Mouse (Mus musculus) urinary bladder, postnatal 4 days (tissue): ENCODE measurements around the gene Naip5.
A peak's percentile ranks its signal among the peaks of the same experiment; 100 is the strongest.
"Not testable (repeated sequence)": the region's sequence is repeated elsewhere in the genome, so short reads cannot be mapped to it uniquely, and the experiment has no call there.

ENCODE experiments used
- DNase-seq, 2 experiments: peaks; one replicate each; pipeline ENCODE4 v3.0.0; 2021 to 2022; ENCODE audit warnings: low spot score in 2 of 2

Gene Naip5

DNA sequence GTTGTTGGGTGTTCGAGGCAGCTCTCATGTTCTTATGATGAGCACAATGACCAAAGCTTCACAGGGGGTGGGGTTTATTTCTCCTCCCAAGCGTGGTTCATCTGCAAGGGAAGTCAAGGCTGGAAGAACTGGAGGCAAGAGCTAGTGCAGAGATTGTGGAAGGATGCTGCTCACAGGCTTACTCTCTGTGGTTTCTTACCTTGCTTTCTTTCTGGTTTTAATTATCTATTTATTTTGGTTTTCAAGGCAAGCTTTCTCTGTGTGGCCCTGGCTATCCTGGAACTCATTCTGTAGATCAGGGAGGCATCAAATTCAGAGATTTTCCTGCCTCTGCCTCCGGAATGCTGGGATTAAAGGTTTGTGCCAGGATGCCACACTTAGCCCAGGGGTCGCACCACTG lies at the start of gene Naip5:
Gene Naip5, minus strand, starts transcription at position 101 of the 400 bp plus-strand sequence.
- not testable (repeated sequence) for DNase-seq

- no peak for DNase-seq
Measured at GRCm38 (mm10) chr13:100284611-100285010, 38.5 kb upstream of the Naip5 start.

DNA sequence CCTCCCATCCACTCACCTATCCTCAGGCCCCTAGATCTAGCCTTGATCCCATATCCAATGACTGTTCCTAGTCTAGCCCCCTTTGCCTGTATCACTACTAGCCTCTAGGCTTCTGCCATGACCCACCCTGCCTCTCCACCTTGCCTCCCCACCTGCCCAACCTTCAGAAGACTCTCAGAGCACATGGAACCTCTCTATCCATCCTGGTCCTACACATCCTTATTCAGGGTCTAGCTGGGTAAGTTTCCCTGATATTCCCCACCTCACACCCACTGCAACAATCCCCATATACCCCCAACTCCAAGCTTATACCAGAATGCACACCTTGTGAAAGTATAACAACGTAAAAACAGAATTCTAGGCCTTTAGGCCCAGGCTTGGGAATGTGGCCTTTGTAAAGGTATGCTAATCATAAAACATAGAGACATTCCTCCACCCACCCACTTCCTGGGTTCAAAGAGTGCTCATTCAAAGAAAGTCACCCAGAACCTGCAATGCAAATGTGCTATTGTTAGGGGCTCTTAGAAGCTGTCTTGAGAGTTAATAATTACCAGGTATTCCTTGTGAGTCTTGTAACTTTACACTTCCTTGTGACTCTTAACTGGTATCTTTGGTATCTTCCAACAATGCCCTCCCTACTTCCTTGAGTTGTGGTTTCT lies 25.5 kb upstream of the Naip5 start:
- not testable (repeated sequence) for DNase-seq

DNA sequence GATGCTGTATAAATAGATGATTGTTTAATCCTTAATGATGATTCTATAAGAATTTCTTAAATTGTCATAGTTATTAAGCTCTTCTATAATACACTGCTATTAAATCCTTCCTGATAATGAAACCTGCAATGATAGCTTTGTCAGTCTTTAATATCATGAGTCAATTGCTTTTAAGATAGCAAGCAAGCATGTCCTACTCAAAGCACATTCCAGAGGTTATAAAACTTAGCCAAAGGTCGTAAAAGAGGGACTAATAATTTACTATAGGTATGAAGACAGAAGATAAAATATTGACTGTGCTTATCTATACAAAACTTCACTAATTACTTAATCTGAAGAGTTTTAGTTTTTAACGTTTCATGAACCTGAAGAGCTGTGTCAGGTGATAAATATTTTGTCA lies 10.9 kb upstream of the Naip5 start:
- not testable (repeated sequence) for DNase-seq

GRCm38 (mm10) chr13:100255925-100256324 lies 9.8 kb upstream of the Naip5 start:
- not testable (repeated sequence) for DNase-seq

- not testable (repeated sequence) for DNase-seq
Measured at GRCm38 (mm10) chr13:100251897-100252296, 5.8 kb upstream of the Naip5 start.

DNA sequence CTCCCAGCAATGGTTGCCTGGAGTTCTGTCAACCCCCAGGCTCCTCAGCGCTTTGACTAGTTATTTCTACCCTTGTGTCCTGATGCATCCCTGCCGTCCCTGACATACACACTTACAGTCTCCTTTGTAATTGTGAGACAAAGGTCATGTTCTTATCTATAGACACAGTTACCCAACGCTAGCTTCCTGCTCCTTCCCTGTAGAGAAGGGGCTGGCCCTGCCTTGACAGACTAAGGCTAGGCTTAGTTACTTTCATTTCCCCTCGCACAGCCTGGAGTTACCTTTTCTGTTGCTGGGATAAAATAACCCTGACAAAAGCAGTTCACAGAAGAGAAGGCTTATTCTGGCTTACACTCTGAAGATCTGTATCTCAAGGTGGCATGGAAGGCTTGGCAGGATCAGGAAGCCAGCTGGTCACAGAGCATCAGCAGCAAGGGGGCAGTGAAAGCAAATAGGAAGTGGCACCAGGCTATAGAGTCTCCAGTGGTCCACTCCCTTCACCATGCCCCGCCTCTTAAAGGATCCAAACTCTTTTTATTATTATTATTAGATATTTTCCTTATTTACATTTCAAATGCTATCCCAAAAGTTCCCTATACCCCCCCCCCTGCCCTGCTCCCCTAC lies 885 bp upstream of the Naip5 start:
- not testable (repeated sequence) for DNase-seq

DNA sequence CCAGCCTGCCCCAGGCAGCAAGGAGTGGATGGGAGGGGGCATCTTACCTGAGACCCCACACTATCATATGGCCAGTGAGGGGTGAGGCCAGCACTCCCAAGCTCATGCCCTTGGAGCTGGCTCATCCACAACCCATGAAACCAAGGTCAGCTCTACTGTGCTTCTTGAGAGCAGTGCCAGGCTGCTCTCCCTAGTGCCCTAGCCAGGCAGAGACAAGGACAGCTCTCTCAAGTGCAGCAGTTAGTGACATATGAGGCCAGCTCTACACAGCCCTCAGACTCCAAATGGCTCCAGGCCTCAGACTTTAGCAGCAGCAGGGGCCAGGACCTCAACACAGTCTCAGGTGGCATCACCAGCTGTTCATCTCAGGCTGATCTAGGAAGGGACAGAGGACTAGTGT lies 2.4 kb downstream of the Naip5 start:
- no peak for DNase-seq

DNA sequence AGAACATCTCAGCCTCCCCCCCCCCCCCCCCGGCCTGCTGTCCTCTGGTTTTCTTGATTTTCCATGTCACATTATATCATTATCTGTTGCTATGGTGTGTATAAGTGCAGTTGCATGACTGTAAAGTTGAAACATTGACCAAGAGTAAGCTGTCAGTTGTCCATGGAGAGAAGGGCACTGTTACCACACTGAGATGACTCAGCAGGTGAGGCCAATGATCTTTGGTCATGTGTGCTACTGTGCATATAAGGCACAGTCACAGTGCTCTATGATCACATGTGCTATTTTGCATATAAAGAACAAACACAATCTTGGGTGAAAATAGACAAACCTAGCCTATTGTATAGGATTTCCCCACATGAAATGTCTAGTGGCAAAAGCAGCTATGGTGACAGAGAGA lies 32.4 kb downstream of the Naip5 start:
- not testable (repeated sequence) for DNase-seq

DNA sequence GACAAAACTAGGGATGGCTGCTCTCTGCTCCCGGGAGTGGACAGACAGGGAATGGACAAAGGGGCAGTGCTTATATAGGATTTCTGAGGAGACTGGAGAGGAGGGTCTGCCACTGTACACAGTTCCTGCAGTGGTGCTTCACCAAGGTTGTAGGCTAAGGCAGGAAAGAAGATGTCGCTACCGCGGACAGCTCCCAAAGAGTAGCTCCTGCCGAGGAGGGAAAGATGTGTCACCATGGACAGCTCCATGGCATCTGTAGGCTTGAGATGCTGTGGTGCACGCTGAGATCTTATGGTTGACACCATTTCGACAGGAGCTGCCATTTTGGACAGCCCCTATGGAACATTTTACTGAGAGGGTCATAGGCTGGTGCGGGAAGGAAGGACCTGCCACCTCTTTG lies 35.6 kb downstream of the Naip5 start:
- DNase-seq, result peak; percentile 32 to 70

DNA sequence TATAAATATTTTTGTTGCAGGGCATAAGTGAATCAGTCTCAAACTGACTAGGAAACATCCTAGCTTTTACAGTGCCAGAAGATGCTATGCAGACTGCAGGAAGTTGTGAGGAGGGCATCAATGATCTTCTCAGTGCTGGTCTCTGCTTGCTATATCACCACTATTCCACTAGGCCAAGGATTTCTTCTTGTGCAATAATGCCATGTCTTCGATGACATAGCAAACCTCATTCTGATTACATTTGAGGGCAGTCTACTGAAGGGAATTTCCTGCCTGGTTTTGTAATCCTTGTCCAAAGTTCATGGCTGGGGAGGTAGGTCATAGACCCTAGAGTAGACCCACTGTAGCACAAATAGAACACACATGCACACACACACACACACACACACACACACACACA lies 42.8 kb downstream of the Naip5 start:
- no peak for DNase-seq

- not testable (repeated sequence) for DNase-seq
Measured at GRCm38 (mm10) chr13:100201659-100202333, 44.3 kb downstream of the Naip5 start, which contains the start of gene Naip2. TSS of gene Naip2 (minus strand) at chr13:100202092.

DNA sequence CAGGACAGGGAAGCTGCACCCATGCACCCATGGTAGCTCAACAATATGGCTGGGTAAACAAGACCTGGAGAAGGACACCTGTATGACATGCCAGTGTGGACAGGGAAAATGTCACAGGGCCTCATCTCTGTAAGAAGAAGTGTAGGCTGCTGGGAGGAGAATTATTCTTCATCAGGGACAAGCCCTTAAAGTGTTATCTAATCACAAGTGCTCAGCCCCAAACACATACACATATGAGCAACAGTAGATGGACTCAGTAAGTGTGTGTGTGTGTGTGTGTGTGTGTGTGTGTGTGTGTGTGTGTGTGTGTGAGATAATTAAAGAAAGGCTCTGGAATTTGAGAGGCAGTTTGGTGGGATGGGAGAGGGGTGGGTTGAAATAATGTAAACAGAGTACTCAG lies 45.3 kb downstream of the Naip5 start:
- no peak for DNase-seq

DNA sequence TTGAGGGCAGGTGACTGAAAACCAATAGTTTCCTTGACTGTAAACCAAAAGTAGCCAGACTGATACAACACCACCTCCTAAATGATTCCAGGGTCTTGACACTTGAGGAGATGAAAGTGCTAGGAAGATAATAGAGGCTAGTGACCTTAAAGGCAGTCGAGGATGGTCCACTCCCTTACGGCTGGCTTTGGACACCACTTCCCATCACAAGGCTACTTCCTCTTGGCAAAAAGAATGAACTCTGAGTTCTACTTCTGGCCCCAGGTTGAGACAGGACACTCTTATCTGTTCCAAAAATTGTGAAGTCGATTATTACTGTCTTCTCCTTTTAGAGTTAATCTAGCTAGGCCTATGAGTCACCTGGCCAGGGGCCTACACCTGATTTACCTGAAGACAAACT lies 50.7 kb downstream of the Naip5 start:
- no peak for DNase-seq

GRCm38 (mm10) chr13:100183111-100183510 lies 63.0 kb downstream of the Naip5 start:
- not testable (repeated sequence) for DNase-seq

GRCm38 (mm10) chr13:100174360-100174759 lies 71.8 kb downstream of the Naip5 start:
- not testable (repeated sequence) for DNase-seq

DNA sequence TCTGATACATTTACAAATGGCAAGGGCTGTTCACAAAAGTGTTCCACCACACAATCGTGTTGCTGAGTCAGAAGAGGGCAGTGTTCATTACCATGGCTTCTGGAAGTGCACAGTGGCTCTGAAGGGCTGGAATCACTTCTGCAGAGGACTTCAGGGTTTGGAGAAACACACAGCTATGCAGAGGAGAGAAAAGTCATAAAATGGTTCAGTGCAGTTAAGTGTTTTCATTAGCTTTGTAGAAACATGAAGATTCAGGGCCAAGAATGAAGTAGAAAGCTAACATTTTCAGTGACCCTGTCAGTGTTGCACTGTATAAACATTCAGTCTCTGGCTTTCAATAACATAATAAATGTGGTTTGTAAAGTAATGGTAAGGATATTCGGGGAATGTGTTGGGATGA lies 79.7 kb downstream of the Naip5 start:
- DNase-seq, result not testable (repeated sequence)

DNA sequence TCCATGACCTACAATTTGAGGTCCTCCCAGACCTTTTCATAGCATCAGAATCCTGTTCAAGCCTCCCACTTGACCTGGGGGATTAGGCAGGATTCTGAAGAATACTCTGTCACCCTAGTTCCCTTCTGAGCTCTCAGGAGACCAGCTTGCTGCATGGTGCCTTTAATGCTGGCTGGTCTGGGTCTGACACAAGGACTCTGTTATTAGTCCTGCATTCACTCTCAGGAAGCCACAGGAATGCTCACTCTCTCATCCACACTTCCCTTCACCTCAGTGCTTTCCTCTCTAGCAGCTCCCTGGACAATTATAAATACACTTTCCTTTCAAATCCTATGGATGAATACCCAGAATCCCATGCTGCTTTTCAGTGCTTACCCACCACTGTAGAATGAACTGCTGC lies 83.7 kb downstream of the Naip5 start:
- DNase-seq, result not testable (repeated sequence)
